Mouse (Mus musculus) megakaryocyte, embryonic 14.5 days (primary cell): ENCODE measurements around the gene Slc22a14.

Experiments used
- FLI1 ChIP-seq: IDR thresholded peaks from 2 replicates; pipeline ENCODE4 v1.6.1; 2012; ENCODE audit warnings: low read length, inconsistent platforms, mixed read lengths
- GATA1 ChIP-seq: IDR thresholded peaks from 3 replicates; pipeline ENCODE4 v1.6.1; 2012; ENCODE audit warnings: mixed read lengths, low read length, inconsistent platforms, borderline replicate concordance

GRCm38 (mm10) chr9:119357331-119358057 lies 7.9 kb downstream of the Slc22a14 start, which contains the start of gene Xylb:
- no peak for TF ChIP-seq GATA1
- TF ChIP-seq FLI1 = no peak
